Mouse (Mus musculus): ENCODE data around the gene Csnk2a1.

DNA sequence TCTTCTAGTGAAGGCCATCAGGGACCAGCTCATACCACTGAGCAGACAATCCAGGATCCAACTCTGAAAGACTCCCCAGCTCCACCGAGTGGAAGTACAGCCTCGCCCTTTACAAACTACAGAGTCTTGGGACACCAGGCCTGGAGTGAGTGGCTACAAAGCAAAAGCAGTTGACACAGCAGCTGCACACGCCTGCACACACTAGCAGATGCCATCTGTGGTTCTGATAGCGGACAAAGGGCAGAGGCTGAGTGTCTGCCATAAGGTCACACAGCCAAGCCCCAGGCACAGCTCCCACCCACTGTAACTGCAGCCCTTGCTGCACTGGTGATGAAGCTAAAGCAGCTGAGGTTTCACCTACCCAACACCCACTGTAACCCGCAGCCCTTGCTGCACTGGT lies 94.9 kb downstream of the Csnk2a1 start:
- TF ChIP-seq POLR2A (IDR thresholded peaks at IDR 0.05; ENCODE audit: extremely low read depth, insufficient read depth, low read length) (no peak), CTCF (IDR thresholded peaks at IDR 0.05; ENCODE audit: low read depth, low read length) (no peak)
